Mouse (Mus musculus) common myeloid progenitor, adult 5-6 weeks (primary cell): Measurements from ENCODE around the gene Olfm2. TPM values are rescaled to one million over a fixed set of nuclear protein-coding genes. Genes with fewer than 3 reads are reported as not detected.

ENCODE experiments used
- ATAC-seq: replicated peaks from 2 replicates; pipeline ENCODE4 v1.8.0; 2016; ENCODE audit warnings: low read depth, mild to moderate bottlenecking, moderate TSS enrichment, inconsistent platforms; ENCODE audit not compliant: poor library complexity, severe bottlenecking
- total RNA-seq: library from RNA; stranded (forward); fragments of 200-1000, 187-1606 nt; gene quantifications from 2 replicates; pipeline ENCODE4 v1.2.3, GENCODE M21; 2017

Gene Olfm2
- total RNA-seq, 1 experiment from 2014 or later, result not detected

DNA sequence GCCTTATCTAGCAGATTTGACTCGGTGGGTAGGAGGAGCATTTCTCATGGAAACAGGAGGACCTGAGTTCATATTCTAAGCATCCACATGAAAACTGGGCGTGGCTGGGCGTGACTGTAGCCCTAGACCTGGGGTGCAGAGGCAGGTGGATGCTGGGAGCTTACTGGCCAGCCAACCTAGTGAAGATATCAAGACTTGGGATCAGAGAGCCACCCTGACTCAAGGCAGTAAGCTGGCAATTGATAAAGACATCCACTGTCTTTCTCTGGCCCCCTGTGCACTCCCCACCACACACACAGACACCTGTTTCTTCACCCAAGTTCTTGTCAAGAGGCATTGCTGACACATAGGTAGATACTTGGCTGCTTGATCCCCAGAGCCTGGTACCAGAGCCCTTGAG, 2.4 kb upstream of the Olfm2 start:
- ATAC-seq, result no peak

DNA sequence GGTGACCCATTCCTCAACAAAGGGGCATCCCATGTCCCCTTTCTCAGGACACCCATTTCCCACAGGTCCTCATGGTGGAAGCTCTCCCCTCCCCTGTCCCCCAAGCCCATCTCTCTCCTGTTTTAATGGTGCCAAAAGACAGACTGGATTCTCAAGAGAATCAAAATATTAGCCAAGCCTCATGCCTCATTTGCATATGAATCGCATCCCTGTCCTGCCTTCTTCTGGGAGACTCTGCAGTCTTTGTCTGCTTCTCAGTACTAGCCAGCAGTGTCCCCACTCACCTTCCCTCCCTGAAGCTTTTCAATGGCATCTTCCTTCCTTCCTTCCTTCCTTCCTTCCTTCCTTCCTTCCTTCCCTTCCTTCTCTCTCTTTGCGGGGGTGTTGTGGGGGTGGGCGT, 1.5 kb upstream of the Olfm2 start:
- no peak for ATAC-seq

DNA sequence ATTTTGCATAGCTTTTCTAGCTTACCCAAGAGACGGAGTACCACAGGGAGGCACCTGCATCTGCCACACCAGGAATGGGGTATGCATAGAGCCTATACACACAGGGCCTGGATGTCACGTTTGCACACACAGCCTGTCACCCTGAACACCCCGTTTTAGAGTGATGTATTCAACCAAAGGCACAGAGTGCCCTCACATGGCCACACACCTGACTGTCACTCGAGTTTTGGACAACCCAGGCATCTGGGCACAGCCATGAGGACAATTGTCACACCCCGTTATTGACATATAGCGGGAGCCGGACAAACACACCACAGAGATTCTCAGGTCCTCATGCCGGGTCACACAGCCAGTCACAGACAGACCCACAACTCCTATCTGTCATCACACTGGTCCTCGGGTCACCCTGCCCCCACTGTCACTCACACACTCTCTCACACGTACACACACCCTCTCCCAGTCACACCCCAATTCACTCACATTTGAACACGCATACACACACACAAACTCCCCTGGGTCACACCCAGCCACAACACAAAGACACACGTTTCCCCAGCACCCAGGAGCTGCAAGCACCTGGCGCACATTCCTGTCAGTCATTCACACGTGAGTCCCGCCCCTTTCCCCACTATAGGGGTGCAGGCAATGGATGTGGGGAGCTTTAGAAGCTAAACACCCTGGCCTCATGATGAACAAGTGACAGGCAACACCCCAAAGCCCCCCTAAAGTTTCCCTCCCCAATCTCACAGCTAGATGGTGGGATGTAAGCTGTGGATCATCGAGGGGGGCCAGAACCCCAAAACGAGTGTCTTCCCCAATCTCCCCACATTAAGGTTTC, 801 bp downstream of the Olfm2 start:
- ATAC-seq, result no peak

DNA sequence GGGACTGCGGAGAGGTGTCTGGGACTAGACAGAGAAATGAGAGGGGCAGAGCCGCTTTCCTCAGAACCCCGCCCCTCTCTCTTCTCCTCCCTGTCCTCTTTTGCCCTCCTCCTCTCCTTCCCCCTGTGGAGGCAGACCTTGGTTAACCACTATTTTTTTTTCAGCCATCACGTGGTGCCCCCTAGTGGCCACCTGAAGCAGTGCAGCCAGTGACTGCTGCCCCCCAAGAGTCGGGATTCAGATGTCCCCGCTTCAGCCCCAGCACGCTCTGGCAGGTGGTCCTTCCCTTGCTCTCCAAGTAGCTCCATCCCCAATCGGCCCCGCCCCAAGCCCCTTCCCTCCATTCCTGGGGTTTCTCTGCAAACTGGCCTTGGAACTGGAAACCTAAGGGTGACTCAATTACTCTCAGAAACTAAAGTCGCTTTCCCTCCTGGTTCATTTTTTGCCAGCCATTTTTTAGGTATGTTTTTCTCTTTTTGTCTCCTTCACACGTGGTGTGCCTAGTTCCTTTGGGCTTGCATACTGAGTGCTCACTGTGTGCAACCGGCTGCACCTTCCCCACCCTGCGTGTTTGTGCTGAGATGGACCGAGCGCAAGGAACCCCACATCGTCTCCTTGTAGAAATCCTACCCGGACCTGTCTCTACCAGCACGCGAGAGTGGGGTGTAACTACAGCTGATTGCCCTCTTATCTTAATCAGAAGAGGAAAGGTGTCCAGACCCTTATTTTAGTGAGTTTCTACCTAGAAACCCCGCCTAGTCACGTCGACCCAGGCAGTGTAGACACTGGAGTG, 2.0 kb downstream of the Olfm2 start:
- ATAC-seq, result 0 out of 2 replicates have a peak, but pooled peaks have one; percentile 34

DNA sequence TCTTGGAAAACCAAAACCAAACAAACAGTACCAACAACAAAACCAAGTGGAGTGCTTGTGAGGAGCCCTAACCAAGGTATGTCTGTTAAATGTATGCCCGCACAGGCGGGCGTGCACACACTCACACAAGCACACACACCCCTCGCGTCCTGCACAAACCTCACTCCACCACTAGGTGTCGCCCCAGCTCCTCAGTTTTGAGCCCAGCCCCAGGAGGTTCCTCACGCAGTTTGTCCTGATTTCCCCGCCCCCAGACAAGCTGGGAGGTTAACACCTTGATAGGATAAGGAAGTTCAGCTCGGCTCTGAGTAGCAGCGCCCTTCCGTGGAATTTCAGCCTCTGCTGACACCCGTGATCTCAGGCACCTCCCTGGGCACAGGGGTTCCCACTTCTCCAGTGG, 5.7 kb downstream of the Olfm2 start:
- peak; percentile 83 for ATAC-seq

DNA sequence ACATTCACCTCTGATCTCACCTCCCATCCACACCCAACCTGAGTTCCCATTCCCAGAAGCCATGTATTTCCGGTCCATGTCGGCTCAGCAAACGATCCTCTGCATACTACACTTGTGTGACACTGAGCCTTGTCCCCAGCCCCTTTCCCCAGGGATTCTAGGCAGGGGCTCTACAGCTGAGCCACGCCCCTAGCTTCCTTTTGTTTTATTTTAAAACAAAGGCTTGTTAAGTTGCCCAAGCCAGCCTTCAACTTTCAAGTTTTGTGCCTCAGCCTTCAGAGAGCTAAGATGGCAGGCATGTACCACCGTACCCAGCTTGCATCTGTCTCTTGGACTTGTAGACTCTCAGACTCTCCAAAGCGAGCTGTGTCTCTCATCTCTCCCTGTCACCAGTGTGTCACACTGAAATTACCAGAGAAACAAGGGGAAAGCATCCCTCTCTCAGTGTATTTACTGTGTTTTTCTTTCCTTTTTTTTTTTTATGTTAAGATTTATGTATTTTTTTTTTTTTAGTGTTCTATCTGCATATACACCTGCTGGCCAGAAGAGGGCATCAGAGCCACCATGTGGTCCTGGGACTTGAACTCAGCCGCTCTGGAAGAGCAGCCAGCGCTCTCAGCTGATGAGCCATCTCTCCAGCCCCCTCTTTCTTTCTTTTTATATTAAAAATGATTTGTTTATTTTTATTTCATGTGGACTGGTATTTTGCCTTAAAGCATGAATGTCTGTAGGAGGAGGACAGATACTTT, 7.7 kb downstream of the Olfm2 start:
- ATAC-seq, result peak; percentile 64

DNA sequence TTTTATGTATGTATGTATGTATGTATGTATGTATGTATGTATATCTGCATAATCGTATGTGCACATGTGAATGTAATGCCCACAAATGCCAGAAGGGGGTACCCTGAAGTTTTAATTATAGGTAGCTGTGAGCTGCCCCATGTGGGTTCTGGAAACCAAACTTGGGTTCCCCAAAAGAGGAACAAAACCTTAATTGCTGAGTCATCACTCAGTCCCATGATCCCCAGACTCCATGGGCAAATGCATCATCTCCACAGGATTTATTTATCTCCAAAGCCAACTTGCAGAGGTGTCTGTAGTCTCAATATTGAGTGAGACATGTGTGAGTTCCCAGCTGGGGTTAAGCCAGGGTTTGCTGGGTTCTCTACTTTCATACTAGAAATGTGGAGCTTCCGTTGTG, 8.9 kb downstream of the Olfm2 start:
- ATAC-seq, result no peak

DNA sequence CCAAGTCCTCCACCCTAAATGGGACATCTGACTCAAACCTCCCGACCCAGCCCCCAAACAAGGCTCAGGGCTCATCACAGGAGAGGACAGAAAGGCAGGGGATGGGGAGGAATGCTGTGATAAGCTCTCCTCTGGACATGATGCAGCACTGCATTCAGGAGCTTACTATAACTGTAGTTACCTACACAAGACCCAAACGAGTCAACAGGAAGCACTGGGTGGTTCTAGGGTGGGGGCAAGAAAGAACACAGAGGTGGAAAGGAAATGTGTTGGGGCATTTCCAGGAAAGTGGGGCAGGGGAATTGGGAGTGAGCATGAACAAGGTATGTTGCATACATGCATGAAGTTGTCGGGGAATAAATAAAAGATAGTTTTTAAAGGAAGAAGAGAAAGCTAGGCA, 11.5 kb downstream of the Olfm2 start:
- no peak for ATAC-seq

DNA sequence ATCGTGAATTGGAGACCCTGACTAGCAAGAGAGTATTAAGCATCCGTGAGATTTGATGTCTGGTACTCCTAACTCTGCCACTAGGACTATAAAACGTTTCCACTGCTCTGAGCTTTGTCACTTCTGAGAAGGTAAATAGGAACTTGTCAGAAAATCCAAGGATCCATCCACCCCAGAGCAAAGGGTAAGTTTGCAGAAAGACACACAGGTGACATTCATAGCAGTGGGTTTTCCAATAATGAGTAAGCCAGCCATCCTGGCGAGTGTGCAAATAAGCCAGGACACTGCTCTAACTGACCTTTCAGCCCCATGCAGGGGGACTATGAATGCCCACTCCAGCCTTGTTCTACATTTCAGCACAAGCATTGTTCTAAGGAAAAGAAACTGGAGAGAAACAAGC, 14.4 kb downstream of the Olfm2 start:
- ATAC-seq, result no peak

DNA sequence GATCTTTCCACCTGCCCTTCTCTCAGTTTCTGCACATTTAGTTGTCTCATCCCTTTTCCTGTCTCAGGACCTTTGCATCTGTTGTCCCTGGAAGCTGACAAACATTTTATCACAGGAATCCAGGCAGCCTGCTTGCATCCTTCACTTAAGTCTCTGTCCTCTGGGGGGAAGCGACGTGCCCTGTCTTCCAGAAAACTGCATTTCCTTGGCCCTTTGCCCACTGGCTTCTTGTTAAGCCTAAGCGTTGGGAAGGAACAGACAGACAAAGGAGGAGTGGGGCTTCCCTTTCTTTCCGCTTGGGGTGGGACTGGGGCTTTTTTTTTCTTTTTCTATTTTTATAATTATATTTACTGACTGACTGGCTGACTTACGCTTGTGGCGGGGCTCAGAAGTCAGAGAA, 16.7 kb downstream of the Olfm2 start:
- ATAC-seq, result no peak

DNA sequence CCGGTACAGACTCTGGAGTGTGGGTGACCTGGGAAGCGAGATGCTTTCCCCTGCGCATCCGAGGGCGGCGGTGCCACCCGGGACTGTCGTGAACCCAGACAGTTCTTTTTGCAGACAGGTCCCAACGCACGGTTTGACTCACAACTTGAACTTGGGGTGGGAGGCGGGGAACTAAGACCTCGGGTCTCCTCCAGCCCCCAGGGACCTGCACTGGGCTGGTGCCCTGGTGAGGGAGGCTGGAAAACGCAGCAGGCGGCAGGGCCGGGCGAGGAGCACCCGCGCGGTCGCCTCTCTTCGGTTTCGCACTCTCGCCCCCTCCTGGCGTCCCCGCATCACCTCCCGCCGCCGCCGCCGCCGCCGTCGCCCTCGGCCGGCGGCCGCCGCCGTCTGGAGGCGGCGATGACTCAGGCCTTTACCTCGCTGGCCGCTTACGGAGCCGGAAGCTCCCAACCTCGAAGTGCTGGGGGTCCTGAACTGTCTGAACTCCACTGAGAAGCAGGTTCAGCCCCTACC, 18.5 kb downstream of the Olfm2 start:
- peak; percentile 65 for ATAC-seq

DNA sequence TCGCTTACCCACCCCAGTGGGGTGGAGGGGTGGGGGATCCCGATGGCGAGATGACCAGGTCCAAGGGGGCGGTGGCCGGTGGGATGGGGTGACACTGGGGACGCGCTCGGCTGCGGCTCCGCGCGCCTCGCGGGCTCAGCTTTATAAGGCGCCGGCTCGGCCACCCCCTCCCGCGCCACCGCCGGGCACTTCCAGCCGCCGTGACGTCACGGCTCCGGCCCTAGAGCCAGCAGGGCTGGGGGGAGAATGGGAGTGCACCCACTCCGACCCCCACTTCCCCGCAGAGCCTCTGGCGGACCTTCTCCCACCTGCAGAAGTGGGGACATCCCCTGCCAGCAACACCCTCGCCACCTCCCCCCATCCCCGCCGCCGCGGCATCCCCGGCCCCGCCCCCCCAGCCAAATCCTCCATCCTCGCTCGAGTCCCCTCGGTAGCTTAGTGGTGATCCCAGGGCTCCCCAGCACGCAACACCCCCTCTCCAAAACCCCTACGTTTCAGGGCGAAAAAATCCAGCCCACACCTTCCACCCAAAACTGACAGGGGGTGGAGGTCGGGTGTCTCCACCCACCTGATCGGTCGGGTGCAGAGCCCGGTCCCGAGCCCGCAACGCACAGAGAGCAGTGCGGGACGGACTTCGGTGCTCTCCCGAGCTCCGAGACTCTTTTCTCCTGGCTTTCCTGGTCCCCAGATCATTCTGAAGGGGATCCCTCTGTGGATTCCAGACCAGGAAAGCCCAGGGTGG, 19.1 kb downstream of the Olfm2 start:
- ATAC-seq, result no peak

DNA sequence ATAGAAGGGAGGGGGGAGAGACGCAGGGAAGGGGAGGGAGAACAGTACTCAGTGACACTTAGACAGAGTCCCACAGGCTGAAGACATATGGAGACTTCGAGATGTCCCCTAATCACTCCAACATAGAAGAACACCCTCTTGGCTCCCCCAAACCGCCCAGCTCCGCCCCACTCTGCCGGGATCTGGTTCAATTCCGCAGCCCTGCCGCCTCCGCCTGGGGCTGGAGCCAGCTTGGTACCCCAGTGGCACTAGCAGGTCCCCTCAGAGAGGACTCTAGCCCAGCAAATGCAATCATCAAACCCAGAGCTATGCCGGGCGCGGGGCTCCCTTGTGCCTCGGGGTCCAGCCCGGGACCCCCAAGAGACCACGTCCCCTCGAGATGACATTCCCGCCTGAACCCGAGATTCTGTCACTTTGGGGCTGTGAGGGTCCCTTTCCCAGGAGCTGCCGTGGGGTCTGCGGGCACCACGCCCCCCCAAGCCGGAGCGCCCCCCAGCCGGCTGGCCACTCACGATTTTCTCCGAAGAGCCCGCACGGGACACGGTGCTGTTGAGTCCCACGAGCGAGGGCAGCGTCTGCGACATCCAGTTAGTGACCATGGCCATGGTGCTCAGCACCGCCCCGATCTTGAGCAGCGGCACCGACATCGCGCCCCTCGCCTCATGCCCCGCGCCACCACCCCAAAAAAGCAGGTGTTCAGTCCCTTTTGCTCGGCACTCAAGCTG, 19.9 kb downstream of the Olfm2 start:
- no peak for ATAC-seq

DNA sequence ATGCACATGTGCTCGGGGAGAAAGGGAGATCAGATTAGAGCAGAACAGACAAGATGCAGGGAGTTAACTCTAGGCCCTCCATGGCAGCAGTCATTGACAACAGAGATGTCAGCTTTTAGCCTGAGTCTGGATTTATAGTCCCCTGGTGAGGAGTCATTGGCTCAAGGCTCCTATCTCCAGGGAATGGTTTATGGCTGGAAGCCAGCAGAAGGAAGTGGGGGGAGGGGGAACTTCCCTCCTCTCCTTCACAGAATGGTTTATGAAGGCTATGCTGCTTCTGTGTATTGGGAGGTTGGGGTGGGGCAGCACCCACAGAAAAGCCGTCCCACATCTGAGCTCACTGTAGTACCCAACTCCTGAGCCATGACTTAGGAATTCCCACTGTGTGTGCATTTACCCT, 24.6 kb downstream of the Olfm2 start:
- ATAC-seq, result no peak

DNA sequence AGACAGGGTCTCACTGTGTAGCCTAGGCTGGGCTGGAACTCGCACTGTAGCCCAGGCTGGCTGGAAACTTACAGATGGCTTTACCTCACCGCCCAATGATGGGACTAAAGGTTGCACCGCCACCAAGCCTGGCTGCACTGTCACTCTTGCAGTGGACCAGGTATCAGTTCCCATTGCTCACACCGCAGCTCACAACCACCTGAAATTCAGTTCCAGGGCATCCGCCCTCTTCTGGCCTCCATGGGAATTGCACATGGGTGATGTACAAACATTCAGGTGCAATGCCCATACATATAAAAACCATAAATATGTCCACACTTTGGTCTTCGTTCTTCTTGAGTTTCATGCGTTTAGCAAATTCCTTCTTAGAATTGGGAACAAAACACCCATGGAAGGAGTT, 30.8 kb downstream of the Olfm2 start:
- ATAC-seq, result no peak; the same call in 1 of the 2 replicates

DNA sequence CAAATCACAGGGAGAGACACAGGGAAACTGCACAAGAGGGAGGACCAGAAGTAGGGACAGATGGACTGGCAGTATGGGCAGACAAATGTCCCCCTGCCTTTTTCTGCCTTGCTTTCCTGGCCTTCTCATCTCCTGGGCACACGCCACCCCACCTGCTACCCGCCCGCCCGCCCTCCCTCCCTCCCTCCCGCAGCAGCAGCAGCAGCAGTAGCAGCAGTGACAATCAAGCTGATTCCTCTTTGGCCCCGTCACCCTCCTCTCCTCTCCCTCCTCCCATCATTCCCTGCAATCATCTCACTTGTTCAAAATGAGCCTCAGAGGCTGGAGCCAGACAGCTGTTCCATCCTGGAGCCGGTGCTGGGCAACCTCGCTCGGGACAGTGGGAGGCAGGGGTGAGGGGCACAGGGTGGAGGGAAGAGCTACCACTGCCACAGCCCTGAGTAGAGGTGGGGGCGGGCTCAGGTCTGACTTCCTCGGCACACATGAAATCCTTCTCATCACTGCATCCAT, 32.6 kb downstream of the Olfm2 start:
- no peak for ATAC-seq

DNA sequence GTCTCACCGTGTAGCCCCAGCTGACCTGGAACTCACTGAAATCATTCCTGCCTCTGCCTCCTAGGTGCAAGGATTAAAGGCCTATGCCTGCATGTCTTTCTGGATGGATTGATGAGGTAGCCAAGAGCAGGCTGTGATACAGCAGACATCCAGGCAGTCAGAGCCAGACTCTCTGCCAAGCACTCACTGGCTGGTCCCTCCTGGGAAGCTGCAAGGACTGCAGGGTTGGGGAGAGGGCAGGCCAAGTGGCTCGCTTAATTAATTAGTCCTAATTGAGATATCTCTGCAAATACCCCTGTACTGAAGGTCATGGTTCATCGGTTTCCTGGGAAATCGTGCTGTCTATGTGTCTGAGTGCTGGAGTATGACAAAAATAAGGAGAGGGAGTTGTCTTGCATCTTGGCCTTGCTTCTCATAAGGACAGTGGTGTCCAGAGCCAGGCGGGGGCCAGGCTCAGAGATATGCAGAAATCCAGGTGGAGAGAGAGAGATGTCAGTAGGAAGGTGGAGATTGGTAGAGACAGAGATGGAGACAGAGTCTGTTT, 33.1 kb downstream of the Olfm2 start:
- no peak for ATAC-seq

DNA sequence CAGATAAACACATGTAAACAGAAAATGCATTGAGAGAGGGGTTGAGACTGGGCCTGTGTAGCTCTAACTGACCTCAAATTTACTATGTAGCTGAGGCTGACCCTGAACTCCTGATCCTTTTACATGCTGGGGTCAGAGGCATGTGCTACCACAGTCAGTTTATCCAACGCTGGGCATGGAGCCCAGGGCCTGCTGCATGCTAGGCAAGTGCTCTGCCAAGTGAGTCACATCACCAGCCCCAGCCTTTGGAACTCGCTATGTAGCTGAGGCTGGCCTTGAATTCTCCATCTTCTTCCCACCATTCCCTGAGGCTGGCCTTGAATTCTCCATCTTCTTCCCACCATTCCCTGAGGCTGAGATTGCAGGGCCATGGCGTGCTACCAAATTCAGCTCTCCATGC, 35.7 kb downstream of the Olfm2 start:
- no peak for ATAC-seq

DNA sequence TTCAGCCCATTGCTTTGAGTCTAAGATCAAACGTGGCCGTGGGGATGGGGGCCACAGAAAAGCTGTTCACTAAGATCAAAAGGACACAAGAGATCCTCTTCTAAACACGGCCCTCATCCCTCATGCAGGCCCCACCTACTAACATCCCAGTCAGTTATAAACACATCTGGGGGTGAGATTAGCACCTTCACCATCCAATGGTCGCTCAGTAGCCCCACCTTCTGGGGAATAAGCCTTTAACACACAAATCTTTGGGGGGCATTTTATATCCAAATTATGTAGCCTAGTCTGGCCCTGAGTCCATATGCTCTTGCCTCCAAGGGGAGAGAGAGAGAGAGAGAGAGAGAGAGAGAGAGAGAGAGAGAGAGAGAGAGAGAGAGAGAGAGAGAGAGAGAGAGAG, 40.2 kb downstream of the Olfm2 start:
- no peak for ATAC-seq
